Mouse (Mus musculus) E14TG2a.4 (cell line): Measurements from ENCODE around the gene Grm1.

ENCODE experiments used
- CTCF ChIP-seq: conservative IDR thresholded peaks from 2 replicates; pipeline ENCODE4 v1.5.1; 2014; ENCODE audit warnings: low read length
- NANOG ChIP-seq: IDR thresholded peaks from 2 replicates; pipeline ENCODE4 v1.6.1; 2014; ENCODE audit warnings: borderline replicate concordance, low read length, mixed read lengths
- POU5F1 ChIP-seq: IDR thresholded peaks from 2 replicates; pipeline ENCODE4 v1.6.1; 2014; ENCODE audit warnings: low read length, borderline replicate concordance

GRCm38 (mm10) chr10:10774827-10775226 is 307.3 kb downstream of the Grm1 start:
- TF ChIP-seq CTCF (no peak), NANOG (no peak), POU5F1 (no peak)
